Mouse (Mus musculus) MEL-GATA-1-ER (cell line): ENCODE measurements around the gene Mettl27.
"Not testable (repeated sequence)": the region's sequence is repeated elsewhere in the genome, so short reads cannot be mapped to it uniquely, and the experiment has no call there.

Source experiments
- DNase-seq: peaks from one replicate; pipeline ENCODE4 v3.0.0-alpha.2; 2012; ENCODE audit warnings: low read depth; ENCODE audit errors: extremely low read depth

Gene Mettl27

GRCm38 (mm10) chr5:134951053-134951884, 19.1 kb downstream of the Mettl27 start:
- DNase-seq, result no peak

DNA sequence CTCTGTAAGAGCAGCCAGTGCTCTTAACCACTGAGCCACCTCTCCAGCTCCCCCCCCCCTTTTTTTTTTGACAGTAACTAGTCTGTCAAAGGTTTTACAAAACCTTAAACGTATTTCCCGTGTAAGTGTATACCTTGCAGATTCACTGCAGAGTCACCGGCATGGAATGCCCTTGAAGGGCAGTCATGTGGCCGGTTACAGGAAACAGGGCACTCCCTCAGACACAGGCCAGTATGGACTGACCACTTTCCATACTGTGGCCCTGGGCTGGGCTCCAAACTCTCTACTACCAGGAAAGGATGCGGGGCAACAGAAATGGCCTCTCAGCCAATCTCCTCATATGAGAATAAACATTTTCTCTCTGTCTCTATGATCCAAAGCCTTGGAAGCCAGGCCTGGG, 23.3 kb downstream of the Mettl27 start:
- no peak for DNase-seq

GRCm38 (mm10) chr5:134959114-134959513, 26.9 kb downstream of the Mettl27 start:
- DNase-seq, result no peak

GRCm38 (mm10) chr5:134960430-134960829, 28.3 kb downstream of the Mettl27 start:
- DNase-seq, result no peak

DNA sequence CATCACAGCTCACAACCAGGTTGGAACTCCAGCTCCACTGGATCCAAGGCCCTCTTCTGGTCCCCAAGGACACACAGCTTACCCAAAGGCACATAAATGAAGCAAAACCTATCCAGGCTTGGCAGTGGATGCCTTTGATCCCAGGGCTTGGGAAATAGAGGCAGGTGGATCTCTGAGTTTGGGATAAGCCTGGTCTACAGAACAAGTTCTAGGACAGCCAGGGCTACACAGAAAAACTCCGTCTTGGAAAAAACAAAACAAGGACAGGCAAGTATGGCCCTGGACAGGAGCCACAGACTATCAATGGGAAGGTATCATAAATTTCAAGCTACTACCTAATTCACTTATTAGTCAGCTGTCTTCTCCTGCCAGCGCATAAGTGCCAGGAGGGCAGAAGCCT, 29.4 kb downstream of the Mettl27 start:
- DNase-seq, result no peak

GRCm38 (mm10) chr5:134963546-134963945, 31.4 kb downstream of the Mettl27 start:
- DNase-seq, result no peak

GRCm38 (mm10) chr5:134964655-134965054, 32.5 kb downstream of the Mettl27 start:
- DNase-seq, result not testable (repeated sequence)

- no peak for DNase-seq
Measured at GRCm38 (mm10) chr5:134965473-134965851, 33.3 kb downstream of the Mettl27 start.

- DNase-seq, result peak; percentile 91
Measured at GRCm38 (mm10) chr5:134965852-134966821, 34.0 kb downstream of the Mettl27 start.

DNA sequence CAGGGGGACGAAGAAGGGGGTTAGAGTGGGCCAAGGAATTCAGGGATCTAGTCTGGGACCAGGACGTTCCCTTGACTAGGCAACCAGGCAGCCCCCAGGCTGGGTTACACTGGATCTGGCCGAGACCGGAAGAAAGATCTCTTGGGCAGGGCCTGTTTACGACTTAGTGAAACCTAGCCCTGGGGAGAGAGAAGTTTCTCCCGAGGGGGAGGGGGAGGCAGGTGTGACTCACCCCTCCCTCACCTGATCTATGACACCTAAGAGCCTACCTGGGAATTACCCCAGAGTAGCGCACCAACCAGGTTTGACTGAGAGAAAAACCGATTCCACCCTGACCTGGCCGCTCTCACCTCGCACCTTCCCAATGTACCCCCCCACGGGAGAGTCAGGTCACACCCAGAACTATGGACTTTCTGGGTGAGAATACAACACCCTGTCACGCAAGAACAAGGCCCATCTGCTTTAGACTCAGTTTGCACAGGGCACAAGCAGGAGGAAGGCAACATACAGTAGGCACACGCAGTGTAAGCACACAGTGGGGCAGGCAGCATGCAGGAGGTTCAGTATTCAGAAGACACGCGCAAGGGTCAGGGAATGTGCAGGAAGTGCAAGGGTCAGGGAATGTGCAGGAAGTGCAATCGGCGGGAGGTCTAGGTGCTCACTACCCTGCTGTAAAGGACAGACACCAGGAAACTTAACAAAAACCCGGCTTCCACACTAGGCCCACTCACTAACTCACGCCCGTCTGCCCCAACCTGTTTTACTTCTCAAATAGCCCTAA, 35.2 kb downstream of the Mettl27 start:
- DNase-seq, result no peak

GRCm38 (mm10) chr5:134970671-134971070, 38.5 kb downstream of the Mettl27 start:
- no peak for DNase-seq

DNA sequence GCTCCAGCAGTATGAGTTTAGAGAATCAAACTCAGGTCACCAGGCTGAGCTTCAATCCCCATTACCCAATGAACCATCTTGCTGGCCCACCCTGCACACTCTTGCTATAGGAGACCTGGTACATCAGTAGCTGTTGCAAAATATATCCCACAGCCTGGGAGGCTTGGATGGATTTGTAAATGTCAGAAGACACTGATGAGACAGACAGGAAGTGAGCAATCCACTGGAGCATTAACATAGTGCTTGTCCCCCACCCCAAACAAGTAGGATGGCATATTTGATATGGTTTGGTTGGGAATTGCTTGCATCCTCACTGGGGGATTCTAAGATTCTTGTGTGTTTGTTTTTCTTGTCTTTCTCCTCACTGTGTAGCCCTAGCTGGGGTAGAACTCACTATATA, 40.9 kb downstream of the Mettl27 start:
- DNase-seq, result no peak

GRCm38 (mm10) chr5:134973526-134973925, 41.4 kb downstream of the Mettl27 start:
- DNase-seq, result no peak

DNA sequence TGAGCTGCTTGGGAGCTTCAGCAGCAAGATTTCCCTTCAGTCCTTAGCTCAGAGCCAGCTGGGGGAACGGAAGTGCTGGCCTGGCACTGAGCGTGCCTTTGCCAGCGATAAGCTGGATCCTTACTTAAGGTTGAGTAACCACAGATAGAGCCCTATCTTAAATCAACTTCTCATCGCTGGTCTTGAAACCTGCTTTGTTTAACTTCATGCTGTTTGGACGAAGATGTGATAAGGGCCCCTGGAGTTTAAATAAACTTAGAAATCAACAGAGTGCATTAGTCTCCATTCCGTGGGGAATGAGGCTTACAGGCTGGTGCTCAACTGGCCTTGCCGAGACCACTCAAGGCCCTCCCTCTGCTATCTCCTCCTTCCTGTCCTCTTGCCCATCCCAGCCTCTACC, 42.1 kb downstream of the Mettl27 start:
- peak; percentile 91 for DNase-seq

DNA sequence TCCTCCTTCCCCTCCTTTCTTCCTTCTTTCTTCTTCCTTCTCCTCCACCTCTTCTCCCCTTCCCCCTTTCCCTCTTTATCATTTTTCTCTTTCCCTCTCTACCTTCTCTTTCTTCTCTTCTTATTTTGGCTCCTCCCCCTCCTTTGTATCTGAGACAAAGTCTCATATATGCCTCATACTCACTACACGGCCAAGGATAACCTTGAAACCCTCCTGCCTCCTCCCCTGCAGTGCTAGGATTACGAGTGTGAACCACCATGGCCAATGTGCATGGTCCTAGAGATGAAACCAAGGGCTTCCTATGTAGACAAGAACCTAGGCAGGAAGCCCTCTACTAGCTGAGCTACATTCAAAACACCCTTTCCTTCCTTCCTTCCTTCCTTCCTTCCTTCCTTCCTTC, 42.8 kb downstream of the Mettl27 start:
- DNase-seq, result no peak

GRCm38 (mm10) chr5:134976164-134976563, 44.0 kb downstream of the Mettl27 start:
- DNase-seq, result peak; percentile 77

DNA sequence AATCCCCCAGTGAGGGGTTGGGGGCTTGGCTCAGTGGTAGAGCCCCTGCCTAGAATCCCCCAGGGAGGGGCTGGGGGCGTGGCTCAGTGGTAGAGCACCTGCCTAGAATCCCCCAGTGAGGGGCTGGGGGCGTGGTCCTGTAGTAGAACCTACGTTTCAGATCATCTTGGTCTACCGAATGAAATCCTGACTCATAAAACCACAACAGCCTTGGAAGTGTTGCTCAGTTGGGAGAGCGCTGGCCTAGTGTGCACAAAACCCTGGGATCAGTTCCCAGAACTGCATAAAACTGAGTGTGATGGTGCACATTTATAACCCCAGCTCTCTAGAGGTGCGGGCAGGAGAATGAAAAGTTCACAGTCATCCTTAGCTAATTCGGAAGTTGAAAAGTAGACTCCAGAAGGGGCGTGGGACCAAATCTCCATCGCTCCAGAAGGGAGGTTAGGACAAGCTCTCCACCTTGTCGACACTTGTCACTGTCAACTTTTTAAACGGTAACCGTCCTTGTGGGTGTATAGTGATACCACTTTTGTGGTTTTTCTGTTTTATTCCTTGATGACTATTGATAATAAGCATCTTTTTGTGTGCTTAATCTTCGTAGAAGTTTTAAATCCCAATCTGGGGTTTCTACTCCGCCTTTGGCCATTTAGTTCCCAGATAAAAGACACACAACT, 44.5 kb downstream of the Mettl27 start:
- no peak for DNase-seq

DNA sequence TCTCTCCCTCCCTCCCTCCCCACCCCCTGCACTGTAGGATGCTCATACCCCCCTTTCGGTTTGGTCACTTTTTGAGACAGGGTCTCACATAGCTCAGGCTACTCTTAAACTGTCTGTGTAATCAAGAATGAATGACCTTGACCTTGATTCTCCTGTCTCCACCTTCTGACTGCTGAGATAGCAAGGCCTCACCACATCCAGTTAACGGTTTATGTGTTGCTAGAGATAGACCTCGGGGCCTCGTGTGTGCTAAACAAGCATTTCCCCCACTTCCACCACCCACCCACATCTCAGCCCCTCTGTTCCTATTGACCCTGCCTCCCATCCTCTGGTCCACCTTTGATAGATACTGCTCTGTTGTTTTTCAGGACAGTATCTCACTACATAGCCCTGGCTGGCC, 45.7 kb downstream of the Mettl27 start:
- DNase-seq, result no peak

DNA sequence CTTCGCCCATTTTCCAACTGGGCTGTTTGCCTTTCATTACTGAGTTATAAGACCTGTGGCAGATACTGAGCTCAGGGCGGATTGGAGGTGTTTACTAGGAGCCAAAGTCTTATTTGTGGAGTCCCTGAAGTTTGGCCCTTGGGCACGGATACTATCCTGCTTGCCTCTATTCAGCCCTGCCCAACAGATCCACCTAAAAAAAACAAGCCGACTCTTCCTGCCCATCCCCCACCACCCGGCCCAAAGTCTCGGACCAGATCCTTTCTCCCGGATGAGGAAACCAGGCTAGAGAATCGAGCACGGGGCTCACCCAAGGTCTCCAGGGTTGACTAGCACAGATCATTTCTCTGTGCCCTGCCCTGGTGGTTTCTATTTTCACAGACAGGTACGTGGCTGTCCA, 49.0 kb downstream of the Mettl27 start:
- DNase-seq, result no peak

DNA sequence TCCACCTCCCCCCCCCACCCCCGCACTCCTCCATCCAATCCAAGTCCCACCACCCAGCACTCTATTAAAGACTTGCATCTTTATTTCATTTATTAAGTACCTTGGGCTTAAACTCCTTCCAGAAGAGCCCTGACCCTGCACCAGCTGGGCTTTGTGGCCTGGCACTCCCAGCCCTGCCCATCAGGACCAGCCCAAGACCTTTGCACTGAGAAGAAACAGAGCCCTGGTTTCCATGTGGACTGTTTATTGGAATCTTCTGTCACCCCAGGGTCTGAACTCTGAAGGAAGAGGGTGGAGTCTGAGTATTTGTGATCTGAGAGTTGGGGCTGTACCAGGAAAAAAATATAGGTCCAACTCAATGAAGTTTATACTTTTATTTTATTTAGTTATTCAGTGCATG, 50.9 kb downstream of the Mettl27 start:
- DNase-seq, result no peak

DNA sequence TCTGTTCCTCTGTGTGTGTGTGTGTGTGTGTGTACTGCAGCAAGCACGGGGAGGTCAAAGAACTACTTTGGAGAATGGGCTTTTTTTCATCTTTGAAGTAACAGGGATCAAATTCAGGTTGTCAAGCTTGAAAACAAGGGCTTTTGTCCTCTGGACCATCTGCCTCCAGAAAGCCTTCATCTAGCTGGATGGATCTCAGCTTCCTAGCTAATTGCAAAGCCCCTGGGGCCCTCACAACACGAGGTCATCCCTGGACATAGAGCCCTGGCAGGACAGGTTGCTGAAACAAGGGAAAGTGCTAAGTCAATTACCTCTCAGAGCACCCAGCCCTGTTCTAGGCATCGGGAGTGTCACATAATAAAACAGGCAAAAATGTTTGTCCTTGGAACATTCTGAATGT, 51.6 kb downstream of the Mettl27 start:
- no peak for DNase-seq
